Mouse (Mus musculus) effector memory CD4-positive, alpha-beta T cell, adult 5 months (primary cell): ENCODE results near the gene Ccdc42. TPM values are rescaled to one million over a fixed set of nuclear protein-coding genes. Genes with fewer than 3 reads are reported as not detected.

Experiments used
- polyA plus RNA-seq: library from polyadenylated mRNA; unstranded; fragments of 100-300 nt; shearing (Covaris generic); gene quantifications from one replicate; pipeline ENCODE4 v1.2.1, GENCODE M21; 2017

The Ccdc42 gene
- not detected for polyA plus RNA-seq

DNA sequence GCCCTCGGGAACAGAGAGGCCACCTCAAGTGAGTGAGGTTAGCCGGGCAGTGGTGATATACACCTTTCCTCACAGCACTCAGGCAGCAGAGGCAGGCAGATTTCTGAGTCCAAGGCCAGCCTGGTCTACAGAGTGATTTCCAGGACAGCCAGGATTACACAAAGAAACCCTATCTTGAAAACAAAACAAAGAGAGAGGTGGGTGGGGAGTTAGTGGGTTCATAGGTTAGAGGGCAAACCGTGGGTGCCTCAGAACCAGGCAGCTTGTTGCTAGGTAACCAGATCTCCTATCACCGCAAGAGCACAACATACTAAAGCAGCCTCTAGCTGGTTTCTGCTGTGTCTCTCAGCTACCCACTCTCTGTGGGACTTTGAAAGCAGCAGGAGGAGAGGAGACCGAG, at the start of gene Ccdc42:
Gene Ccdc42 (plus strand): TSS at position 301 of the 400 bp plus-strand sequence.

GRCm38 (mm10) chr11:68555918-68556584, 30.8 kb upstream of the Ccdc42 start, which contains the start of gene Mfsd6l:
Gene Mfsd6l (plus strand): TSS chr11:68556186.

Other genes starting within 250 kb of the Ccdc42 start
- 0.09 TPM for gene Ntn1, start 186.2 kb upstream of the Ccdc42 start, polyA plus RNA-seq
- gene Pik3r5, start 154.9 kb upstream of the Ccdc42 start, polyA plus RNA-seq, result 117 TPM
- not detected for gene Pik3r6, start 84.0 kb upstream of the Ccdc42 start, polyA plus RNA-seq
- not detected for gene Mfsd6l, start 30.8 kb upstream of the Ccdc42 start, polyA plus RNA-seq
- gene Myh10, start 104.5 kb downstream of the Ccdc42 start, polyA plus RNA-seq, result 1.6 TPM